Mouse (Mus musculus): ENCODE results near the gene Cntf. TPM values are rescaled to one million over a fixed set of nuclear protein-coding genes. Genes with fewer than 3 reads are reported as not detected.

Gene Cntf
- total RNA-seq (2021) = 1 to 10 TPM; 1.6 TPM

DNA sequence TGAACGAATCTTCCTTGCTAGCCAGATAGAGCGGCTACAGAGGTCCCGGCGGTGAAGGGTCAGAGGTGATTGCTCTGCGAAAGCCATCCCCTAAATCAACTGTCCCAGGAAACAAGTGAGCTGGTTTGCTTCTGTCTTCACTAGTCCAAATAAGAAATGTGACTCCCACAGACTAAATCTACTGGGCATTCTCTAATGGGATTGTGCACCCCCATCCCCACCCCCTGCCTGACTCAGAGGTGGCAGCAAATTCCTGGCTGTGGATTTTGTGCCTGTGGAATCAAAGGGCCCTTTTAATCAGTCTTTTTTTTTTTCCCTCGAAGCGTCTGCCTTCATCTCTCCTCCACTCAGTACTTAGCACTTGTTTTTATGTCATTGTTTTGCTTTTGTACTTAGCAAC lies at the start of gene Cntf:
Gene Cntf (minus strand): TSS at position 325 of the 400 bp plus-strand sequence.
- intact Hi-C loops (cut with DNase I) = no loop called here
- DNase-seq = no peak

DNA sequence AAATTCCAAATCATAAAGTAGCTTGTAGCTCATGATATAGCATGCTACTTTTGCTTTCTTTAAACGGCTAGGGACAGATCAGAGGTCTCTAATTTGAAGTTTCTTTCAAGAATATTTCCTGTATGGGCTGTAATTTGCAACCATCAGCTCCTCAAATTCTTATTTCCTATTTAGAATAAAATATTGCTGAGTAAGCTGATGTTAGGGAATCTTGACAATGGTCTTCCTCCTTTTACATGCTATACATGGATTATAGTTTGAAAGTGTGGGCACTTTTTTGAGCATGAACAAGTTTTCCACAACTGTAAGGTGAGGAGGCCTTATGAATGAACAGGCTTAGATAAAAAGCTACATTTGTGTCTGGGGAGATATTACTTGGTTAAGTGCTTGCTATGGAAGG lies 48.5 kb upstream of the Cntf start:
- intact Hi-C loops (cut with DNase I) = no loop called here
- no peak for DNase-seq

DNA sequence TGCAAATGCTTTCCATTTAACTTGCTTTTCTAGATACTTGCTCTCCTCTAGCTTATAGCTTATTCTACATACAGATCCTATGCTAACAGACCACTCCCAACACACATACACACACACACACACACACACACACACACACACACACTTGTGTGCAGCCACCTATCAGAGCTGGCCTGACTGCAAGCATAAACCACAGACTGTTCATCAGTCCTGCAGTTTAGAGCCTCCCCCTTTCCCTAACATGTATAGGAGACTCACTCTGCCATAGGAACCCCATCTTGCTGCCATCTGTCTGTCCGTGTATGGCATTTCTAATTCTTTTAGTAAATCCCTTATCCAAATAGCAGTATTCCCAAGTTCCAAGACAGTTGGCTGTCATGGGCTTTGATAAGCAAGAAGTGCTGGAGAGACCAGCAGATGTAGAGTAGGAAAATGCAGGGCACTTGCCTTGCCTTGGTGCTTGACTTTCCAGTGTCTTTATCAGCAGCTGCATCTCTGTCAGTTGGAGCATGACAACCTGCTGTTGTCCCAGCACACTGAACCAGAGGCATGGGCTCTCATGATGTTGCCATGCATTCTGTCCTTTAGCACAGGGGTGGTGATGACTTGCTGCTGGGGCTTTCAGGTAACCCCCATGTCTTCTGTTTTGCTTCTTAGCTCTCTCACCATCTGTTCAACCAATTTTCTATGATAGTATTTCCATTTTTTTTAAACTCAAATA lies 47.4 kb upstream of the Cntf start:
- DNase-seq = no peak
- intact Hi-C loops (cut with DNase I) = no loop called here

DNA sequence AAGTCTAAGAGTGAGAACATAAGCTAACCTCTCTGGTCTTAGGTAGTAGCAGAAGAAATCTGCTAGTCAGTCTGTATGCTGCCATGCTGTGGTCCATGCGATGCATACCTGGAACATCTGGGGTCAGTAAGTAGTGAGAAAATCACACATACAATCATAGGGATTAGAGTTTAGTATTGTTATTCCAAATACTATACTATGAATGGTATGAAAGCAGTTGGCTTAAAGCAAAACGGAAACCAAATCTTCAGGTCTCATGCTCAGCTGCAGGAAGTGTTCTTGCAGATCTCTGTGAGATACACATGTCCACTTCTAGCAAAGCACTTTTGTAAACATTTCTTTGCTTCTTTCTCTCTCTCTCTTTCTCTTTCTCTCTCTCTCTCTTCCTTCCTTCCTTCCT lies 40.8 kb upstream of the Cntf start:
- intact Hi-C loops (cut with DNase I) = no loop called here
- no peak for DNase-seq

DNA sequence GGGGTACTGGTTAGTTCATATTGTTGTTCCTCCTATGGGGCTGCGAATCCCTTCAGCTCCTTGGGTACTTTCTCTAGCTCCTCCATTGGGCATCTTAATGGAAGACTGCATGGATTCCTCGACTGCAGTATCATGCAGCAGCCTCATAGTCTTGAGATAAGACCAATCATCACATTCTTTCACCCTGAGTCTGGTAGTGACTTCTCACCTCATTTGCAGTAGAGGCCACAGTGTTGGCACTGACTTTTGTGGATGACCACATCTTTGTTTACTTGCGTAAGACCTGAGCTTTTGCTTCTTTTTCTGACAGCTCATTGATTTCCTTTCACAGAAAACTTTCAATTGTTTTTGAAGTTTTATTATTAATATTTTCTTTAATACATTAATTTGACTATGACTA lies 40.3 kb upstream of the Cntf start:
- no peak for DNase-seq
- intact Hi-C loops (cut with DNase I) = no loop called here

DNA sequence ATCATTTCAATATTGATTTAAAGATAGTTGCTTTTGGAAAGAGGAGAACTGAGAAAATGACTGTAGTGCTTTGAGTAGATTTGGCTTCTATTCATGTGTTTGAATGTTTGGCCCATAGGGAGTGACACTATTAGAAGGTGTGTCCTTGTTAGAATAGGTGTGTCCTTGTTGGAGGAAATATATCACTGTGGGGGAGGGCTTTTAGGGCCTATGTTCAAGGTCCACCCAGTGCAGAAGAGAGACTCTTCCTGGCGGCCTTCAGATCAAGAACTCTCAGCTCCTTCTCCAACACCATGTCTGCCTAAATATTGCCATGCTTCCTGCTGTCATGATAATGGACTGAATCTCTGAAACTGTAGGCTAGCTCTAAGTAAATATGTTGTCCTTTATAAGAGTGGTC lies 38.8 kb upstream of the Cntf start:
- intact Hi-C loops (cut with DNase I) = no loop called here
- no peak for DNase-seq

DNA sequence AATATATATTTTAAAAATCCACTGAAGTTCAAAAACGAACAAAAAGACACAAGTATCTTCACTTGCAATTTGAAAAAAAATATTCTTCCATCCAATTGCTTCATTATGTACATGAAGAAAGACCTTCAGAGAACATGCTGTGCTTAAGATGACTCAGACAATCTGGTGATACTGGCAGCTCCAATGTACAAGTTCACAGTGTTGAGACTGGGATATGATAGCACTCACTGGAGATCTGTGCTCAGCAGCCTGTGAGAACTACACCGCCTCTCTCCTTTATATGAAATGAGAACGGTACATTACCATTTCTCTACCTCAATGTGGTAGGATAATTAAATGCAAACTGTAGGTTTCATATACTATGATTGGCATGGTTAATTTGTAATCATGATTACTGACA lies 37.4 kb upstream of the Cntf start:
- intact Hi-C loops (cut with DNase I) = no loop called here
- no peak for DNase-seq

DNA sequence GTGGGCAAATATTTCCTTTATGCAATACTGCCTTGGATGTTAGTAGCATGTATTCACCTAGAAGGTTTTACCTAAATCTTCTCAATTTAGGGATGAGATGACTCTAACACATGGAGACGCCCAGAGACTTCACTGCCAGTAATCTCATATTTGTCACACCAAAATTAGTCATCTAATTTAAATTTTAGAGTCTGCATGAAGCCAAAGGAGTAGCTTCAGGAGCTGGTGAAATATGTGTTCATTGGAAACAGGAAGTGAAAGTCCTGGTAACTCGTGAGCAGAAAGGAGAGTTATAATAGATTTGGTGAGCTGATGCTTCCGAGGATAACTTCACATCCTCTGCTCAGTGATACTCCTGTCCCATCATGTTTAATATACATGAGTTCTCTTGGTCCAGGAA lies 35.6 kb upstream of the Cntf start:
- DNase-seq = no peak
- intact Hi-C loops (cut with DNase I) = no loop called here

DNA sequence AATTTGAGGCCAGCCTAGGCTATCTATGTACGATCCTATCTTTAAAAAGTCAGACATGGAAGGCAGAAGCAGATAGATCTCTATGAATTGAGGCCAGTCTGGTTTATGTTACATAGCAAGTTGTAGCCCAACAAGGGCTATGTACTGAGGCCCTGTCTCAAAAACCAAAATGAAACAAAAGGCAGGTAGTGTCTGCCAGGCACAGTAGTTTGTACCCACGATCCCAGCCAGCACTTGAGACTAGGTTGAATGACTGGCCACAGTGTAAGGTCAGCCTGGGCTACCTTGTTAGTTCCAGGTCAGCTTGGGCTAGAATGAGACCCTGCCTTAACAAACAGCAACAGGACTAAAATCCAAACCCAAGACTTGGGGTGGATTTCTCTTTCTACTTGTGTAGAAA lies 35.2 kb upstream of the Cntf start:
- DNase-seq = no peak
- intact Hi-C loops (cut with DNase I) = no loop called here

DNA sequence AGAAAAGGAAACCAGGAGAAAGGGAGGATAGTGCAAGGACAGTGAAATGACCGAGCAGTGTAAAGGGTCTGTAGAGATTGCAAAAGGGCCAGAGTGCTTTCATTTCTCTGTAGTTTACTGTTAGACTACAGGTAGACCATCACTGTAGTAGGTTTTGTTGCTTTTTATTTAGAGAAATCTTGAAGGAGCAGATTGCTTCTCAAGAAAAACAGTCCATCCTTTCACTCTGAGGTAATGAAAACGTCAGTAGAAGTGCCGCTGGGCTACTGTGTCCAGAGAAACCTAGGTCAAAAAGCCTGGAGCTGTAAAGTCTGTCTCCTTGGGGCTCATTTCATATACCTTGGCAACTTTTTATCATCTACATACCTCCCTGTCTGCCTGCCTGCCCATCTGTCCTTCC lies 33.6 kb upstream of the Cntf start:
- no peak for DNase-seq
- intact Hi-C loops (cut with DNase I) = loop anchor here (2.0 to 5.0 kb wide), 5 partner anchors 37 to 792 kb away; partner anchors contain the start of gene Gm4952

DNA sequence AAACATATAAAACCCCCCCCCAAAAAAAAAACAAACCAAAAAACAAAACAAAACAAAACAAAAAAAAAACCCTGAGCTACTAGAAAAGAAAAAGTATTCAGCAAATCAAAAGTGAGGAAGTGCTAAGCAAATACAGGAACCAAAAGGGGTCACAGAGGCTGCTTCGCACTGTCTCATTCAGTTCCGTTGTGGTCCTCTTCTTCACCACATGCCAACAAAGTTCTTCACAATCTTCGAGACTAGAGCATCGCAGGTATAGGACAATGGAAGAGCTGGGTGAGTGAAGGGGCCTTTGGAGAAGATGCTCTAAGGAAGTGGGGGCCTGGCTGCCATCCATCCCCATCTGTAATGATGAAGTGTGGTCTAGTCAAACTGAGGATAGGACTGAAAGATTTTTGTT lies 33.0 kb upstream of the Cntf start:
- intact Hi-C loops (cut with DNase I) = loop anchor here (2.0 to 5.0 kb wide), 5 partner anchors 36 to 791 kb away; partner anchors contain the start of gene Gm4952
- DNase-seq = peak in 1 of 2 experiments; percentile 17

DNA sequence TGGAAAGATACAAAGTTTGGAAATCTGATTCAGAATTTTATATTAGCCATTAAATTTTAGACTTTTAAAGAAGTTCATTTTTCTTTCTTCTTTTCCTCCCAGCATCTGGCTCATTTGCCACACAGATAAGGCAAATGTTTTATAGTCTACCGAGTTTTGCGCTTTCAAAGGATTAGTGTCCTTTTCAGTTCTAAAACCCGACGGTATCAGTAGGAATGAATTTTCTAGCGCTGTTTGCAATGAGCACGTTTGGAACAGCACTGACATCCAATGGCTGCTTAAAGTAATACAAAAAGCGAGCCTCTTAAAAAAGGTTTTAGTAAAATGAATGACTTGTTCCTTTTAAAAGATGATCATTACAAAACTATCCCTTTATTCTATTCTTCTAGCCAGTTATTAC lies 31.6 kb upstream of the Cntf start:
- DNase-seq = peak in 1 of 2 experiments; percentile 12
- intact Hi-C loops (cut with DNase I) = loop anchor here (5.0 kb wide), 4 partner anchors 35 to 790 kb away; partner anchors contain the start of gene Gm4952

DNA sequence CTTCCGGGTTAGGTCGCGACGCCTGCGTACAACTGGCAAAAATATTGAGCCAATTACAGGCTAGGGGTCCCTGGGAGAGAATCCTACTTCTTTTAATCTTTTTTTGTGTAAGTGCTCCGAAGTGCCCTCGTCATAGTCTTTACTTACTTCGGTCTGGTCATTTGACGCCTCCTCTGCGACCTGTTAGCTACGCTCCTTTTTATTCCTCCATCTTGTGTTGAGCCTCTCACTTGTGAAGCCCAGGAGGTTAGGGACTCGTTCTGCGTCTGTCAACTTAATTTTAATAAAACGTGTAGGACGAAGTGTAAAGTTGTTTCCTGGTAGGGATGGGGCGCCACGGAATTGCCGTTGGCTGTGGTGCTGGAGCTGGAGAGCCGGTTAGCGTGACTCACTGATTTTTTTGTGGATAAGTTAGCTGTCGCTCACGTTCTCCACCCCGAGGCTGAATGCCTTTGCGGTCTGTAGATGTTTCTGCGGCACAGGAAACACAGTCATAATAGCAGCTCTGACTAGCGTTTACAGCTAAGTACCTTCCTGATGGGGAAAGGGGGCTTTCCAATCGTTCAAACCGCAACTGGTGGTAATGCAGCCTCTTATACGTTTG lies 31.0 kb upstream of the Cntf start:
- DNase-seq = no peak
- intact Hi-C loops (cut with DNase I) = loop anchor here (5.0 kb wide), 4 partner anchors 34 to 789 kb away; partner anchors contain the start of gene Gm4952

DNA sequence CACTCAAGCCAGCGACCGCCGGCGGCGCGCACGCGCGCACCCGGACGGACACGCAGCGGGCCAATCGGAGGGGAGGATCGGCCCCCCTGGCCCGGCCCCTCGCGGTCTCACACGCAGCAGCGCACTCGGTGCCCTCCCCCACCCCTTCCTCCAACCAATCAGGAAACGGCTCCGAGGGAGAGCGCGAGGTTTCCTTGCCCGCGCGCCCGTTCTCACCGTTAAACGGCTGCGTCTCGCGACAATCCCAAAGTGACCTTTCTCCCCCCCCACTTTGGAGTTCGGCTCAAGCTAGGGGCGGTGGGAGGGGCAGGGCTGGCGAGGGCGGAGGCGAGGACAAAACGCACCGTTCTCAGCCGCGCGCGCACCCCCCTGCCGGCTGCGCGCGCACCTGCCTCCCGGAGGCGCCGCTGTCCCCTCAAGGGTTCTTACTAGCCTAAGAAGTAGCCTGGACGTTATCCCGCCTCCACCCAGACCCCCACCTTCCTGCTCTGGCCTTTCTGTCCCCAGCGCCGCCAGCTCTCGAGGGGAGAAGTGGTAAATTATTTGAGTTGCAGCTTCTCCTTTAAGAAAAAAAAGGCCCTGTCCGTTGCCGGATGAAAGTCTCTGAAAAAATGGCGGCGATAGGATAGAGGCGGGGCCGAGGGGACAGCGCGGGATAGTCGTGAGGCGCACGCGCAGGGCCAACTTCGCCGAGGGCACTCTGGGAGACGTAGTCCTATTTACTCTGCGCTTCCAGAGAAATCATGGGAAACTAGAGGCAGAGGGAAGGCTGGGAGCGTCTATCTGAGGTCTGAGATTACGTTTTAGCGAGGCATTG lies 30.3 kb upstream of the Cntf start, which contains the start of the genes Zfp91 and Lpxn:
Gene Zfp91 (minus strand): TSS at position 616 of the 817 bp plus-strand sequence.
Gene Lpxn (plus strand): TSS at position 683 of the 817 bp plus-strand sequence.
- DNase-seq = peak; percentile 89 to 94
- intact Hi-C loops (cut with DNase I) = loop anchor here (5.0 kb wide), 4 partner anchors 33 to 788 kb away; partner anchors contain the start of gene Gm4952

DNA sequence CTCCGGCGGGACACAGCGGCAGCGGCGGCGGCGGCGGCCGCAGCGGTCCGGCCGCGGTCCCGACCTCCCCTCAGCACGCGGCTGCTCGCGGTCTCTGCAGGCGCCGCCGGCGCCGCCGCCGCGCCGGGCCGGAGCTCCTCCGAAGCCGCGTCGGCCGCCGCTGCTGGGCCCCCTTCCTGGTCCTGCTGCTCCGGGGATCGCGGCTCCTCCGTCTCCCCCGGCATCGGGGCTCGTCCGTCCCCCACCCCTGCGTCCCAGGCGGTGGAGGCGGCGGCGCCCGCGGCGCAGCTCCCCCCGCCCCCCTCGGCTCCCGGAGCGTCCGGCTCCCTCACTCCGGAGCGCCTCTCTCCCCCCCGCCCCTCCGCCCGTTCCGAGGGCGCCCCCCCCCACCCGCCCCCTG lies 29.7 kb upstream of the Cntf start:
- DNase-seq = no peak
- intact Hi-C loops (cut with DNase I) = loop anchor here (5.0 kb wide), 4 partner anchors 33 to 788 kb away; partner anchors contain the start of gene Gm4952

DNA sequence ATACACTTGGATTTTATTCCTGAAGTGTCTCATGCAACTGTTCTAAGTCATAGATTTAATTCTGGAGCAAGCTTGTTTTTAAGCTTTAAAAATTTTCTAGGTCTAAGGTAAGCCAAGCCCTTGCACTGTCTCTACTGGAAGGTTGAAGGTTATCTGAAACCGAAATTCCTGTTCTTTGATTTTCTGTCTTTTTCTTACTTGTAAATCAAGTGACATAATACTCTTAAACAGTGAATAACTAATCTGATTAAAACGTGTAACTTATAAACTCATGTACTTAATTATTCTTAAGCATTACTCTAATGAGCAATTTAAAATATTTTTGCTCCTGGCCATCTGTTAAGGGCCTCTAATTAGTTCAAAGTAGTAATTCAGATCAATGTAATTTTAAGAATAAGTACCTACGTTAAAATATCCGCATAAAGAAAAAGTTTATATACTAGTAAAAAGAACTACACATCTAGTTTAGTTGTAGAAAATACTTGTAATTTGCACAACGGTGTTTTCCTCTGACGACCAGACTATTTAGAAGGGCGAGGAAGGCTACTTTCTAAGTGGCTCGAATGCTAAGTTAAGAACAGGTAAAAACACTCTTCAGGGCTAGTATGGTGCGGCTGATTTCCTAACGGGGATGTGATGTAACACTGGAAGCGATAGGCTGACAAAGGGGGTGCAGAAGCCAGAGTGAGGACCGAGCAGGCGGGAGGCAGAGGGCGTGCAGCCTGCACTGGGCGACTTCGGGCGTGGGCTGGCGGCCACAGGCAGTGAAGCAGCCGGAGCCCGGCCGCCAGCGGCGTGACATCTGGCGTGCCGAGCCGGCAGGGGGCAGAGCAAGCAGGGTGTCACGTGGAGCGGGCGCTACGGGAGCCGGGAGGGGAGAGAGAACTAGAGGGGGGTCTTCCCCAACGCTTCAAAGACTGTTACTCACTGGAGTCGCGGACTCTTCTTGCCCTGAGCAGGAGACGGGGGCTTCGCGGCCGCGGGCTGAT lies 28.9 kb upstream of the Cntf start:
- intact Hi-C loops (cut with DNase I) = loop anchor here (5.0 kb wide), 4 partner anchors 32 to 787 kb away; partner anchors contain the start of gene Gm4952
- DNase-seq = peak; percentile 94 to 96

DNA sequence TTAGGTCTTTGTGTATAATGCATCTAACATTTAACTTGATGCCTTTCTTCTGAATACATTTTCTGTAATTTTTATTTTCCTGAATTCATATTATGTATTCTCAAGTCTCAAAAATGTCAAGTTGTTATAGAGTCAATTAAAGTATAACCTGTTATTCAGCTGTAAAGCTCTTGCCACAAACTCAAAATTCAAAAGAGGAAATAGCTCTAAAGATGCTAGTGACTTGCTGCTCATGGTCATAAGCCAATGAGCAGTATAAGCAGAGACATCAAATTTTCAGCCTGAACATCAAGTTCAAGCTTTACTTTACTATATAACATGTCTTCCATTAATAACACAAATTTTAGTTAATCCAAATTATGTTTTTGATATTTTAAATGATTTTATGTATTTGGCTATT lies 26.9 kb upstream of the Cntf start:
- intact Hi-C loops (cut with DNase I) = no loop called here
- no peak for DNase-seq

DNA sequence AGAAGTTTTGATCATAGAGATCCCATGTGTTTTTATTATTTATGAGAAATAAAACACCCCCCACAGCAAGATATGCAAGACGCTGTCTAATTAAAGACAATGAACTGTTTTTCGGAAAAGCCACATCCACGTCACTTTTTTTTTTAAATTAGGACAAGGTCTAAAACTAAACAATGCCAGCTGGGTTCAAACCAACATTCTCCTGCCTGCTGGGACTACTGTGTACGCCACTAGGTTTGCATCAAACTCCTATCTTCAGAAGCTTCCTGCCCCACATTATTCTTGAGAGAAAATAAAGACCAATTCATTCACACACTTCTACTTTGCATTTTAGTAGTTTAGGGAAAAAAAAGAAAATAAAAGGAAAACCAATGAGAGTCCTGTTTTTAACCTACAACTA lies 22.3 kb upstream of the Cntf start:
- intact Hi-C loops (cut with DNase I) = no loop called here
- no peak for DNase-seq

DNA sequence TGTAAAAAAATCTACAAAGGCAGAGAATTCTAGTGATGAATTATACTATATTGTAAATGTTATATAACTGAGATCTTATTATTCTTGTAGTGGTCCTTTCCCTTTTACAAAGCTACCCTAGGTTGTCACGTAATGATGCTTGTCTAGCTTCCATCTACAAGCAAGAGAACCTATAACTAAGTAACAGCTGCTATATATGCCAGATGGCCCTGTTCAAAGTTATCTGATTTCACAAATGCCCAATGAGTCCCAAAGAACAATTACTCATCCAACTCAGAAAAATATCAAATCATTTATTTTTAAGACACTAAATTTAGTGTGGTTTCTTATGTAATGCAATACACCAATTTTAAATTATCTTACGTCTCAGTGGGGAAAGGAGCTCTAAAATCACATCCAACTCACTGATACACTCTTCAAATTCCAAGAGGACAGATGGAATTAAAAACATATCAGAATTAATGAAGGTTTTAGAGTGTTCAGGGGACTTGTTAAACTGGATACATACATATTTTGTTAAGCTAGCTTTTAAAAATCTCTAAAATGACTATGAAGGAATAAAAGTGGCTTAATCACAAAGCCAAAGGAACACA lies 21.5 kb upstream of the Cntf start:
- intact Hi-C loops (cut with DNase I) = no loop called here

More for the DNA sequence above, 21.5 kb upstream of the Cntf start:
- DNase-seq = no peak

All from heart, postnatal 36 days (tissue).